Mouse (Mus musculus) liver, embryonic 15.5 days (tissue): Measurements from ENCODE around the gene Amigo1. TPM values are rescaled to one million over a fixed set of nuclear protein-coding genes. Genes with fewer than 3 reads are reported as not detected.
"Not testable (repeated sequence)": the region's sequence is repeated elsewhere in the genome, so short reads cannot be mapped to it uniquely, and the experiment has no call there.

Source experiments
- ATAC-seq: fragments of 200-750 bp; cut with Nextera tagmentation; 2 replicates; pipeline ENCODE4 v1.8.0; 2017; ENCODE audit warnings: moderate number of reproducible peaks, mild to moderate bottlenecking, moderate library complexity; ENCODE audit not compliant: insufficient read depth
- H3K27ac ChIP-seq: fragments of 300-500 bp; sonication (generic); replicated peaks from 2 replicates; pipeline ENCODE4 v1.5.1; 2015; ENCODE audit warnings: mild to moderate bottlenecking, inconsistent platforms
- H3K27me3 ChIP-seq: fragments of 300-500 bp; sonication (generic); 2 replicates; pipeline ENCODE4 v1.6.1; 2015; ENCODE audit warnings: mild to moderate bottlenecking, inconsistent platforms
- H3K36me3 ChIP-seq: fragments of 300-500 bp; sonication (generic); replicated peaks from 2 replicates; pipeline ENCODE4 v1.6.1; 2015; ENCODE audit warnings: moderate library complexity, mild to moderate bottlenecking, inconsistent platforms
- H3K4me1 ChIP-seq: fragments of 300-500 bp; sonication (generic); replicated peaks from 2 replicates; pipeline ENCODE4 v1.6.1; 2015; ENCODE audit warnings: inconsistent platforms
- H3K4me2 ChIP-seq: fragments of 300-500 bp; sonication (generic); 2 replicates; pipeline ENCODE4 v1.6.1; 2015; ENCODE audit warnings: moderate library complexity, mild to moderate bottlenecking, inconsistent platforms
- H3K4me3 ChIP-seq: fragments of 300-500 bp; sonication (generic); replicated peaks from 2 replicates; pipeline ENCODE4 v1.5.1; 2015; ENCODE audit warnings: mild to moderate bottlenecking, inconsistent platforms
- H3K9ac ChIP-seq: fragments of 300-500 bp; sonication (generic); 2 replicates; pipeline ENCODE4 v1.6.1; 2015; ENCODE audit warnings: moderate library complexity, mild to moderate bottlenecking, inconsistent platforms
- H3K9me3 ChIP-seq: fragments of 300-500 bp; sonication (generic); replicated peaks from 2 replicates; pipeline ENCODE4 v1.6.1; 2016; ENCODE audit warnings: inconsistent platforms
- WGBS: fragments of 180-500 bp; shearing (Covaris S2); methylation state at CpG from one replicate; pipeline ENCODE4 v1.1.7; 2015; ENCODE audit warnings: mixed read lengths; ENCODE audit not compliant: insufficient replicate concordance; 5-methylcytosine and 5-hydroxymethylcytosine counted together
- polyA plus RNA-seq: library from polyadenylated mRNA; unstranded; fragments of >200 nt; fragmentation: Nextera tagmentation; extraction: Ambion mirVana; gene quantifications from 2 replicates; pipeline ENCODE4 v1.2.1, GENCODE M21; 2015

Gene Amigo1
- polyA plus RNA-seq, 1 experiment from 2014 or later: 0.75 TPM

DNA sequence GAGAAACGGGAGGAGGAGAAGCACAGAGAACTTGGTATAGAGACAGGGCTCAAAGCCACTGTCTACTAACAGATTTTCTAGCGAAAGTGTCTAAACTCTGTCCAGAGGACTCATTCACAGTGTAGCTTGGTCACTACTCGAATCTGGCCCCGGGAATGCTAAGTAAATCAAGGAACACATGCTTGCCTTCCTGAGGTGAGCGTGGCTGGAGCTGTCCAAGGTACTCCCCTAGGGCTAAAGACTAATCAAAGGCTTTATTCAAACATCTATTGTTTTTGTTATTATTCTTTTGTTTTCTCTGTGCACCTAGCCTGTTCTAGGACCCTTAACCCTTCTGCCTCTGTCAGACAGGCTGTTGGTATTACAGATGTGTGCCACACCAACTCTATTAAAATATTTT lies 28.6 kb downstream of the Amigo1 start:
- WGBS: 10% methylated on average over 5 of the region's 5 CpGs
- ATAC-seq: no peak
- peaks cover 10% of the 10 kb centered on the region for H3K4me1 ChIP-seq
- H3K9ac ChIP-seq: no peak overlapping the region
- no peak overlapping the region for H3K4me3 ChIP-seq
- H3K27ac ChIP-seq: no peak overlapping the region
- no peaks in the 10 kb centered on the region for H3K9me3 ChIP-seq
- no peak overlapping the region for H3K4me2 ChIP-seq
- no peaks in the 10 kb centered on the region for H3K36me3 ChIP-seq
- peaks cover 43% of the 10 kb centered on the region for H3K27me3 ChIP-seq

DNA sequence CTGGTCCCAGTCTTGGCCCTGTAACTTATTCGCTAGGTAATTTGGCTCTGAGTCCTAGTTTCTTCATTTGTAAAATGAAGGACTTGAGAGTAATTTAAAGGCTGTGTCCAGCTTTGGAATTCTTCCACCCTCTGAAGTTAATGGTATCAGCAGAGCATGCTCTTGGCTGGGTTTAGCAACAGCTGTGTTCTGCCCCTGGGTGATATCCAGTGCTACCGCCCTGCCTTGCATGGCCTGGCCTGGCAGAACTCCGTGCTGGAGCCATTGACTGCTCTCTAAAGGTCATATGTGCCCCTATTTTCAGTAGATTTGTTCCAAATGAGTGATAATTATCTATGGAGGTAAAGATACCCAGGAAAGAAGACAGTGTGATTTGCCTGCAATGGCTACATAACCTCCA lies 34.5 kb downstream of the Amigo1 start:
- Histone ChIP-seq H3K9me3 (no peaks in the 10 kb centered on the region), H3K27ac (no peak overlapping the region), H3K9ac (no peak overlapping the region), H3K27me3 (peaks cover 69% of the 10 kb centered on the region), H3K4me2 (no peak overlapping the region), H3K36me3 (no peaks in the 10 kb centered on the region), H3K4me1 (no peaks in the 10 kb centered on the region), H3K4me3 (no peak overlapping the region)
- WGBS: 60% methylated on average over 3 of the region's 3 CpGs
- ATAC-seq: no peak

DNA sequence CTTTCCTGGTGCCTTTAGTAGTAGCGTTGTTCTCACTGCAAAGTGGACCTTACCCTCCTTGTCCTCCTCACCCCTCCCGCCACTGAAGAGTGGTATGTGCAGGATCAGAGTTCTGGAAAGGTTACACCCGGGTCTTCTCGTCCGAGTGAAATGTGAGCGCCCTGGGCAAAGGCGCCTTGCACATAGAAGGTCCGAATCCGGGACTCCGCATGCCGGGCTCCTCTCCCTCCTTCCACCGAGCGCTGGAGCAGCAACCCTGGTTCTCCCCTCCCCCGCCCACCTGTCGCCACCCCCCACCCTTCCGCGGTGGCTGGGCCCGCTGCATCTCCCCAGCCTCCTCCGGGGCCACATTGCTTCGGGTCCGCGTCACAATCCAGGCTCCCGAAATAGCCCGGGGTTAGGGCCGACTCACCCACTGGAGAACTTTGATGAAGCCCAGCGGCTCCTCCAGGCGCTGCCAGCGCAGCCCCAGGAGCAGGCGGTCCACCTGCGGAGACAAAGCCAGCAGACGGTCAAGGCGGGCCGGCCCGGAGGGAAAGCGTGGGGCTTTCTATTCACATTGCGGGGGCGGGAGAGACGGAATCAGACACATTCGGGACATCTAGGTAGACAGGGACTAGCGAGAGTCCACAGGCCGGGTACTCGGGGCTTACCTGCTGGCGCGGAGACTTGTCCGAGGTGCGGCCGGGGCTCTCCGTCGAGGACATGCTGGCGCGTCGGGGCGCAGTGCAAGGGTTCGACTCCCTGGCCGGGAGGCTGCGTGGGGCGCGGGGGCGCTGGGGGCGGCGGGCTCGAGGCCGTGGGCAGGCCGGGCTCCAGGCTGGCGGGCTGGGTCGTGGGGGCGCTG lies 39.8 kb downstream of the Amigo1 start:
- no peak for ATAC-seq
- Histone ChIP-seq H3K27me3 (peaks cover 94% of the 10 kb centered on the region), H3K4me3 (peak overlapping the region; percentile 42), H3K9ac (no peak overlapping the region), H3K36me3 (no peaks in the 10 kb centered on the region), H3K4me2 (peak overlapping the region; percentile 67), H3K27ac (no peak overlapping the region), H3K4me1 (peaks cover 13% of the 10 kb centered on the region), H3K9me3 (no peaks in the 10 kb centered on the region)
- 5% methylated on average over 67 of the region's 67 CpGs for WGBS

DNA sequence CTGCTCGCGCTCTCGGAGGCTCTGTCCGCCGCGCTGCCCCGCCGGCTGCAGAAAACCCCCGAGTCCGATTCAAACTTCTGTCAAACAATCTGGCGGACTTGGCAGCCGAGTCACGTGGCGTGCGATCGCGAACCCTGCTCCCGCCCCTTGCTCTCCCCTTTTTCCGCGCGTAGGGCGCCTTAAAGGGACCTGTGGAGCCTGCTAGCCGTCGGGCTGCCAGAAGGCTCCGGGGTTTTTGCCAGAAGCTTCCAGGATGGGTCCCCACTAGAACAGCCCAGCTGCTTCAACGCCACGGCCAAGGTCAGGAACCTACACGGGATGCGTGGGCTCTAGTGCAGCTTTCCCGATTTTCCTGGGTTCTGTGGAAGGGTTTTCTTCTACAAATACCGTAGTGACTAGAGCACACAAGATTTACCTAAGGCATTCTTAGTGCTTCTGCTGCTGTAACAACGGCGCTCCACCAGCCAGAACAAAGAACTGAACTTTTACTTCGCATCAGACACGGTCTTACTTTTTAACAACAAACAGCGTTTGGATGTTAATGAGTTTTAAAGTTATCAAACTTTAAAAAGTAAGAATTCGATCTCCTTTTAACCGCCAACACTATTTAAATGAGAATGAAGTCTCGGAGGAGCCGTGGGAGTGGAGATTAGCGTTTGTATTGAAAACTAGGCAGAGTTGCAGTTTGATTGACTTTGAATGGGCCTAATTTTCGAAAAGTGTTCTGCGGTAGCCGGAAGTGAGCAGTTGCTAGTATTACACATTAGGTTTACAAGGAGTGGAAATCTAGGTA lies 40.6 kb downstream of the Amigo1 start, which contains the start of gene Sypl2:
Gene Sypl2 (minus strand): TSS at position 91 of the 793 bp plus-strand sequence.
- WGBS: 5% methylated on average over 43 of the region's 44 CpGs
- Histone ChIP-seq H3K36me3 (no peaks in the 10 kb centered on the region), H3K27ac (no peak within 1 kb of the TSS), H3K4me2 (peak within 1 kb of the TSS; percentile 67), H3K27me3 (peaks cover 86% of the 10 kb centered on the region), H3K4me3 (peak within 1 kb of the TSS; percentile 42), H3K9me3 (no peaks in the 10 kb centered on the region), H3K4me1 (peaks cover 13% of the 10 kb centered on the region), H3K9ac (no peak within 1 kb of the TSS)
- no peak for ATAC-seq

DNA sequence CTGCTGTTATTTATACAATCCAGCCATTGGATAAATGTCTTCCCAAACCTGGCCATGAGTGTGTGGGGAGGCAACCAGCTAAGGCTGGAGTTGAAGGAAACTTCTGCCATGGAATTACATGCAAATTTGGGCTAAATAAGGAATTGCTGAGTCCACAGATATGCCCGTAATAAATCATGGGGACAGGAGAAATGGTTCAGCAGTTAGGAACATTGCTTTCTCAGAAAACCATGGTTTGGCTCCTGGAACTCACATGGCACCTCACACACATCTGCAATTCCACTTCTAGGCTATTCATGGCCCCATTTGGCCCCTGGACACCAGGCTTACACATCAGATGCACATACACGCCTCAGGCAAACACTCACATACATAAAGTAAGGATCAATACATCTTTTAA lies 41.4 kb downstream of the Amigo1 start:
- no peak for ATAC-seq
- Histone ChIP-seq H3K9ac (no peak overlapping the region), H3K27ac (no peak overlapping the region), H3K27me3 (peaks cover 79% of the 10 kb centered on the region), H3K4me2 (no peak overlapping the region), H3K9me3 (no peaks in the 10 kb centered on the region), H3K36me3 (no peaks in the 10 kb centered on the region), H3K4me1 (peaks cover 13% of the 10 kb centered on the region), H3K4me3 (no peak overlapping the region)
- WGBS: 61% methylated on average over 2 of the region's 2 CpGs

DNA sequence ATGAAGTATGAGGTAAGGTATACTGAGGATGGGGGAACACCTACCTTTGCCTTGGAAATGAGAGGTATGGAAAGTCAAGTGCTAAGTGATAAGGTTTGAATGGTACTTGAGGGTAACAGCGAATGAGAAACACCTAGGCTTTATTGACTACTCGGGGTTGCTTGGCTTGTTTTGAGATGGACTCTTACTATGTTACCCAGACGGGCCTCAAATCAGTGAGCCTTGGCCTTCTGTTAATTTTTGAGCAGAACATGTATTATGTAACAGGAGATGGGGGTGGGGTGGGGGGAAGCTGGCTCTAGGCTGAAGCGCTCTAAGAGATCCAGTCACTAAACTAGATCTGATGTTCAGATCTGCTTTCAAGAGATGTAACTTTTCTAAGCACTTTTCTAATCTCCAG lies 45.5 kb downstream of the Amigo1 start:
- no peak overlapping the region for H3K4me2 ChIP-seq
- H3K27me3 ChIP-seq: peaks cover 47% of the 10 kb centered on the region
- 64% methylated on average over 4 of the region's 4 CpGs for WGBS
- no peak overlapping the region for H3K27ac ChIP-seq
- H3K4me1 ChIP-seq: peaks cover 4% of the 10 kb centered on the region
- no peaks in the 10 kb centered on the region for H3K9me3 ChIP-seq
- H3K9ac ChIP-seq: no peak overlapping the region
- ATAC-seq: no peak
- H3K36me3 ChIP-seq: no peaks in the 10 kb centered on the region
- no peak overlapping the region for H3K4me3 ChIP-seq

DNA sequence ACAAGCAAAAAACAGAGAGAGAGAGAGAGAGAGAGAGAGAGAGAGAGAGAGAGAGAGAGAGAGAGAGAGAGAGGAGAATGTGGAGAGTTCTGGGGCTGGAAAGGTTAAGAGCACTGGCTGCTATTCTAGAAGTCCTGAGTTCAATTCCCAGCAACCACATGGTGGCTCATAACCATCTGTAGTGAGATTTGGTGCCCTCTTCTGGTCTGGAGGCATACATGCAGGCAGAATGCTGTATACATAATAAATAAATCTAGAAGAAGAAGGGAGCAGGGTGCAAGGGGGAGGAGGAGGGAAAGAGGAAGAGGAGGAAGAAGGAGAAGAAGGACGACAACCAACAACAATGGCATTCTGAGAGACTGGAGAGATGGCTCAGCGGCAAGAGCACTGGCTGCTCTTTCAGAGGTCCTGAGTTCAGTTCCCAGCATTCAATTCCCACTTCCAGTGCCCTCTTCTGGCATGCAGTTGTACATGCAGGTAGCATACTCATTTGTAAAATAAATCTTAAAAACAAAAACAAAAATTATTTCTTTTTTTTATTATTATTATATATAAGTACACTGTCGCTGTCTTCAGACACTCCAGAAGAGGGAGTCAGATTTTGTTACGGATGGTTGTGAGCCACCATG lies 51.5 kb downstream of the Amigo1 start:
- H3K9me3 ChIP-seq, H3K4me2 ChIP-seq, H3K4me3 ChIP-seq, H3K36me3 ChIP-seq, H3K4me1 ChIP-seq, H3K9ac ChIP-seq, ATAC-seq, H3K27me3 ChIP-seq, H3K27ac ChIP-seq: not testable (repeated sequence)
- WGBS: 76% methylated on average over 4 of the region's 4 CpGs

DNA sequence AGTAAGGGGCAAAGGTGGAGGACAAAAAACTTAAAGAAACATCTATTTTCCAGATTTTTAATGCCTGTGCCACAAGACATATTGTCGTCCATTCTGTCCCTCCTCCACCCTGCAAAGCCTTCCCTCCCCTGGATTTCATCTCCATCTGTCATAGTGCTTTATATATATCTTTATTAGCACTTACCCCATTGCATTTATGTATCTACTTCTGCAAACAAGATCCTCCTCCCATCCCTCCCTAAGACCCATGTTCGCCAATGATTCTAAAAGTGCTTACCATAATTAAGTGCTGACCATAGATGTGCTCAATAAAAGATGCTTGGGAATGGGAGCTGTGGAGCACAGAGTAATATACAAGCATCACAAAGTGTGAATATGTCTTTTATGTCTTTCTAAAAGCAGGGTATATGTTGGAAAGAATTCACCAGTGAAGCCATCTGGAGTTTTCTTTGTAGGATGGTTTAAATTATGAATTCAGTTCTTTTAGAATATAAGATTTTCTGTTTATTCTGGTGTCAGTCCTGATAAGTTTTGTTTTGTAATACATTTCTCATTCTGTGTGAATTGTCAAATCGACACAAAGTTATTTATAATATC lies 55.2 kb downstream of the Amigo1 start:
- Histone ChIP-seq H3K27ac (no peak overlapping the region), H3K9ac (no peak overlapping the region), H3K4me3 (no peak overlapping the region), H3K4me2 (no peak overlapping the region), H3K27me3 (no peaks in the 10 kb centered on the region), H3K36me3 (no peaks in the 10 kb centered on the region), H3K4me1 (no peaks in the 10 kb centered on the region), H3K9me3 (no peaks in the 10 kb centered on the region)
- WGBS: 71% methylated on average over 3 of the region's 3 CpGs
- ATAC-seq: no peak

Other genes starting within 250 kb of the Amigo1 start
- gene Gstm6, start 242.6 kb upstream of the Amigo1 start, polyA plus RNA-seq: 17.2 TPM in 2 replicates
- 14.9 and 15.4 TPM in 2 replicates for gene Gstm3, start 217.1 kb upstream of the Amigo1 start, polyA plus RNA-seq
- 6.3 and 7.1 TPM in 2 replicates for gene Gstm2, start 199.9 kb upstream of the Amigo1 start, polyA plus RNA-seq
- 415 and 453 TPM in 2 replicates for gene Gstm1, start 168.4 kb upstream of the Amigo1 start, polyA plus RNA-seq
- 18.5 and 19.1 TPM in 2 replicates for gene Gstm4, start 141.4 kb upstream of the Amigo1 start, polyA plus RNA-seq
- gene Ampd2, start 99.7 kb upstream of the Amigo1 start, polyA plus RNA-seq: 63.7 and 76.6 TPM in 2 replicates
- gene Gnat2, start 93.5 kb upstream of the Amigo1 start, polyA plus RNA-seq: 2.7 and 3.8 TPM in 2 replicates
- 63.4 and 66.5 TPM in 2 replicates for gene Gnai3, start 40.2 kb upstream of the Amigo1 start, polyA plus RNA-seq
- gene Gpr61, start 31.5 kb upstream of the Amigo1 start, polyA plus RNA-seq: 0.02 TPM in 1 of 2 replicates, not detected in the other
- 2.2 TPM in 2 replicates for gene Cyb561d1, start 14.9 kb downstream of the Amigo1 start, polyA plus RNA-seq
- gene Atxn7l2, start 24.6 kb downstream of the Amigo1 start, polyA plus RNA-seq: 2.0 and 2.6 TPM in 2 replicates
- 0.39 and 0.78 TPM in 2 replicates for gene Sypl2, start 40.3 kb downstream of the Amigo1 start, polyA plus RNA-seq
- gene Psma5, start 70.6 kb downstream of the Amigo1 start, polyA plus RNA-seq: 151 and 152 TPM in 2 replicates
- gene Sort1, start 97.7 kb downstream of the Amigo1 start, polyA plus RNA-seq: 3.8 and 4.4 TPM in 2 replicates
- 0.47 and 0.56 TPM in 2 replicates for gene Mybphl, start 178.6 kb downstream of the Amigo1 start, polyA plus RNA-seq
- gene Psrc1, start 197.5 kb downstream of the Amigo1 start, polyA plus RNA-seq: 11.9 and 13.6 TPM in 2 replicates
- 0.24 and 0.36 TPM in 2 replicates for gene Celsr2, start 229.2 kb downstream of the Amigo1 start, polyA plus RNA-seq